Mouse (Mus musculus) right cerebral cortex, postnatal 10 days (tissue): ENCODE data around the gene Sec23b.
A peak's percentile ranks its signal among the peaks of the same experiment; 100 is the strongest.

Experiments
- DNase-seq, 2 experiments: peaks; one replicate each; pipeline ENCODE4 v3.0.0; 2021; ENCODE audit warnings: low spot score in 2 of 2

The Sec23b gene

GRCm38 (mm10) chr2:144601576-144601975 lies 45.5 kb downstream of the Sec23b start:
- no peak for DNase-seq

DNA sequence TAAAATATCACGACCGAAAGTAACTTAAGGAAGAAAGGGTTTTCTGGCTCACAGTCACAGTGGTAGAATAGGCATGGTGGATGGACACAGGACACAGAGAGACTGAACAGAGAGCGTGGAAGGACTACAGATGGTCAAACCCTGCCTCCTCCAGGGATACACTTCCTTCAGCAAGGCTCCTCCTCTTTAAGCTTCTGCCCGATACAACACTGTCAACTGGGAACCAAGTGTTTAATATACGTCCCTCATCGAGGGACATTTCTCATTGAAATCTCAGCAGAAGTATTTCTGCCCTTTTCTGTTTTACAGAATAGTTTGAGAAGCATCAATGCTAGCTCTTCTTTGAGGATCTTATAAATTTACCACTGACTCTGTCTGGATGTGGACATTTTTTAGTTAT lies 57.9 kb downstream of the Sec23b start:
- DNase-seq, result no peak

DNA sequence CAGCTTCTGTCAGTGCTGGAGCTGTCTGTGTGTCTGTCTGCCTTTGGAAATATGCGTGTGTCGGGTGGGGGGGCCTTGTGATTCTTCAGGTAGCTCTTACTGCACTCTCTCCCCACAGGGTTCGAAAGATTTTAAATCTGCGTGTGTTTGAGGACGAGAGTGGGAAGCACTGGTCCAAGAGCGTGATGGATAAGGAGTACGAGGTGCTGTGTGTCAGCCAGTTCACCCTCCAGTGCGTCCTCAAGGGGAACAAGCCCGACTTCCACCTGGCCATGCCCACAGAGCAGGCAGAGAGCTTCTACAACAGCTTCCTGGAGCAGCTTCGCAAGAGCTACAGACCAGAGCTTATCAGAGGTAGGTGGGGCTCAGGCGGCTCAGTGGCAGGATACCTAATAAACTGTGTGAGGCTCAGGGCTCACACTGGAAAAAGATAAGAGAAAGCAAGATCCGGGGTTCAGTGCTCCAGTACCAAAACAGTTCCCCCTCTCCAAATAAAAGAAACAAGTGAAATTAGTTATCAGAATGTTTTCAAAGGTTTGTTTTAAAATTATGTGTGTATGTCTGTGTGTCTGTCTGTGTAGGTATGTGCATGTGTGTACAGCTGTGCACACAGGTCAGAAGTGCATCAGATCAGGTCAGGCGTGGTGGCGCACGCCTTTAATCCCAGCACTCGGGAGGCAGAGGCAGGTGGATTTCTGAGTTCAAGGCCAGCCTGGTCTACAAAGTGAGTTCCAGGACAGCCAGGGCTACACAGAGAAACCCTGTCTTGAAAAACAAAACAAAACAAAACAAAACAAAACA lies 61.2 kb downstream of the Sec23b start:
- no peak for DNase-seq

- peak in 1 of 2 experiments; percentile 17 for DNase-seq
These were observed 65.5 kb downstream of the Sec23b start for GRCm38 (mm10) chr2:144621491-144621890.

DNA sequence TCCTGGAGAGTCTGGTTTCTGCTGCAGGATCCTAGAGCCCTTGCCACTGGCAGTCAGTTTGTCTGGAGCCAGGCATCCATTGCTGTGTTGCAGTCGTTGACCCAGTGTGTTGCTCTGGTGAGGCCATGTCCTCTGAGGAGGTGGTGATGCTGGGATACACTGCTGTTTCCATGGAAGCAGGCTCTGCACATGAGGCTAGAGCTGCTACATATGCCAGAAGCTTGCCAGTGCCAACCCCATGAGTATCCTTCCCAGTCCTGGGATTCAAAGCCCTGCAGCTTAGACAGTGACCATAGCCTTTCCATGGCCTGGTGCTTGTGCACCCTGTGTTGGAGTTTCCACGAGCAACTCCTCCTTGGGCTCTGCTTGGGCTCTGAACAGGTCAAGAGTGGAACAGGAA lies 77.5 kb downstream of the Sec23b start:
- DNase-seq, result no peak

DNA sequence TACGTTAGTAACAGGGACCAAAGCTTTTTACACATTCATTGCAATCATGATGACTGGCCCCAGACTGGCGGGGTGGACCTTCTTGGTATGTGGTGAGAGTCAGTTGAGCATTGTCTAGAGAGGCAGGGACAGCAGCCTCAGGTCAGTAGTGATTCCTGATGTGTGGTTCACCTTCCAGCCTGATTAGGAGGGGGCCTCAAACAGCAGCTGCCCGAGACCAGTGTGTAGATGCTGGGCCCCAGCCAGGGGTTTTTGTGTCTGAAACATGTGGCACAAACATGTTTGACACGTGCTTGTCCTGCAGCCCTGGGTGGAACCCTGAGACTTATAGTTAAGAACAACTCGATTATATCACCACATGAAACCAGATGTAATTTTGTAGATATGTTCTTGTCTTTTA lies 78.2 kb downstream of the Sec23b start:
- no peak for DNase-seq

DNA sequence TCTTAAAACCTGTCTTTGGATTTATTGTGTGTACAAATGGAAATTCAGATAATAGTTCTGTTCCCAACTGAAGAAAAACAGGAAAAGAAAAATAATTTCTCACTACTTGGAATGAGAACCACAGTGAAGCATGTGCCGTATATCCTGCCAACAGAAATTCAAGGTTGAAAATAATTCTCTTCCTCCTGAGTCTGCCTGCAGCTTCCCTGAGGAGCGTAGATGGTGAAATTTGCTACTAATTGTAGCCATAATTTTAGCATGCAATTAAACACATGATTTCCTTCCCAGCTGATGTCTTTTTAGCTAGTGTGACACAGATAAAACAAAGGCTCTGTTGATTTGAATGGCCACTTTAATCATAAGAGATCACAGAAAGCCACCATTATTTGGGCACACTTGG lies 78.7 kb downstream of the Sec23b start:
- DNase-seq, result no peak

- peak; percentile 79 to 82 for DNase-seq
These were observed 79.8 kb downstream of the Sec23b start for GRCm38 (mm10) chr2:144635644-144636320.

DNA sequence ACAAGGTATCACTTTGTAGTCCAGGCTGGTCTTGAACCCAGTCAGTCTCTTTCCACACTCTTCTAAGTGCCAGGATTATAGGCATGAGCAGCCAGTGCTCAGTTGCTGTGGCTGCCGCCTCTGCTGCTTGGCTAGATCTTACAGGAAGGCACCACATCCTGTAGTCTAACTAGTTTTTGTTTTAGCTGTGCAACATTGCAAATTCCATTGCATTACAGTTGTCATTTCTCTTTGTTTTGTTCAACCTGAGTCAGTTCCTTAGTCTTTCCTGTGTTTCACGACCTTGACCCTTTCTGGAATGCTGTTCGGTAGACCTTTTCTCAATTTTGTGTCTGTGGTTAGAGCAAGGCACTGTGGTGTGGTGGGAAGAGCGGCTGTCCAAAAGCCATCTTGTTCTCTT lies 81.2 kb downstream of the Sec23b start:
- no peak for DNase-seq

DNA sequence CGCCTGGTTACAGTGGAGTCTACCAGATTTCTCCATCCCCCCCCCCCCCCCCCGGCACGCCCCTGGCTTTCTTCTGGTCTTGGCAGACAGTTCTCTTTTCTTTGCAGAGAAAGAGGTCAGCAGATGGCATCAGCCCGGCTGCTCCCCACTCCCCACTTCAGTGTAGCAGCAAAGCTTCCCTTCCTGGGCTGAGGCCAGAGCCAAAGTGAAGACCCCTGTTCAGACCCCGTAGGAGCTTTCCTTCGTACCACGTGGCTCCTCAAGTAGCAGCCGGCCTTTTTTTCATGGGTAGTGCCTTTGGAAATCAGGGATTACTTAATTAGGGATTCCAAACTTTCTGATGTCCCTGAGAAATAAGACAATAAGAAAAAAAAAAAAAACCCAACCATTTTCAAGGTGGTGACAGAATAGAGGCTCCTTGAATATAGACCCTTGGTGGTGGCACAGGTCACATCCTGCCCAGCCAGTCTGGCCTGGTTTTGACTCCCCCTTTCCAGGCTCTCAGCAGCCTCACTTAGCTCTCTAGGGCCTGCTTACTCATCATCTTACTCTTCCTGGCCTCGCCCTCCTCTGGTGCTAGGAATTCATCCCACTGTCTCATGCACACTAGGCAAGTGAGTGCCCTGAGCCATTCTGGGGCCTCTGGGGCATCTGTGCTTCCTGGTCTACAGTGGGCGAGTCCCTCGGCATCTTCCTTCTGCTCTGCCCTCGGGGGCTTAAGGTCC lies 81.8 kb downstream of the Sec23b start:
- no peak for DNase-seq

- no peak for DNase-seq
These were observed 82.7 kb downstream of the Sec23b start for GRCm38 (mm10) chr2:144638719-144639118.

DNA sequence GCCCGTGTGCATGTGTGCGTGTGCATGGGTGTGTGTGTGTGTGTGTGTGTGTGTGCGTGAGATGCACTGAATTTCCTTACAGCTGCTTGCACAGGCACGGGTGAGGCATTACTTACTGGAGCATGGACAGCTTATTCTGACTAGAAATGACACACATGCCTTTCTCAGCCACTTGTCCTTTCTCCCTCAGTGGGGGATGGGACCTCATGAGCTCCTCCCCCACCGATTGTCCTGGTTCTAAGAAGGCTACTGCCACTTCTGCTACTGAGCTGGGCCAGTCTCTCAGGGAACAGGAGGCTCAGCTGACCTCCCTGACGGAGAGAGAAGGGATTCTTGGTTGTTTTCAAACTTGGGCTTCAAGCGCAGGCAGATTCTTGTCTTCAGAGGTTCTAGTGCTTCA lies 84.1 kb downstream of the Sec23b start:
- no peak for DNase-seq
